Comparison of ENCODE assay signal across 14 mouse cellular contexts in the genomic region with DNA sequence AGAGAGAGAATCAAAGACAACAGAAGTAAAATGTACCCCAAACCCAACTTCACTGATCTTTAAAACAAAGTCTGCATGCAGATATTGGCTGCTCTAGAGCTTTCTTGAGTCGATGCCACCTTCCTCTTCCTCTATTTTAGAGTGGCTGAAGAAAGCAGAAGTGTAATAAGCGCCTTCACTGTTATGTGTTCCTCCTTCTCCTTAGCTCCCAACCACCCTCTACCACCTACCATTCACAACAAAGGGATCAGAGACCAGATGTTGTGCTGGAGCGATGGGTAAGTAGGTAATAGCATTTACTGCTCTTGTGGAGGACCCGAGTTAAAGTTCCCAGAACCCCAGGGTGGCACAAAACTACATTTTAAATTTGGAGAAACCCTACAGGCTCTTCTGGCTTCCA. TPM values are rescaled to one million over a fixed set of nuclear protein-coding genes. Genes with fewer than 3 reads are reported as not detected.
DNase-seq lines count a peak whose midpoint lies in the region; ATAC-seq and TF ChIP-seq lines count a peak whose summit lies in the region.
"Not testable (repeated sequence)": the region's sequence is repeated elsewhere in the genome, so short reads cannot be mapped to it uniquely, and the experiment has no call there.
"Had no signal": no experiment of that assay in that cellular context is flagged by ENCODE, and none has a peak within 500 bp of the region (broad histone marks: within the 10 kb centered on the region; RNA-seq: fewer than 3 reads in every experiment).

No protein-coding gene starts in this region.

- not testable (repeated sequence) for H3K4me2 ChIP-seq in lung, postnatal 0 days (replicated peaks; ENCODE audit: low read depth, low read length)

- not testable (repeated sequence) for H3K36me3 ChIP-seq in lung, postnatal 0 days (ENCODE audit: insufficient read depth, low read length)

- TF ChIP-seq EP300 in lung, postnatal 0 days (IDR thresholded peaks at IDR 0.05), result not testable (repeated sequence)

- H3K4me1 ChIP-seq in lung, postnatal 0 days (ENCODE audit: insufficient read depth, low read depth, low read length), result not testable (repeated sequence)

- H3K4me3 ChIP-seq in lung, postnatal 0 days (ENCODE audit: low read depth, low read length), result not testable (repeated sequence)

- TF ChIP-seq CTCF in lung, postnatal 0 days (IDR thresholded peaks at IDR 0.05), result not testable (repeated sequence)

- H3K27me3 ChIP-seq in lung, postnatal 0 days (replicated peaks; ENCODE audit: insufficient read depth, low read length), result not testable (repeated sequence)

- not testable (repeated sequence) for H3K9ac ChIP-seq in lung, postnatal 0 days (replicated peaks; ENCODE audit: low read depth)

- ATAC-seq in granulocyte monocyte progenitor cell, adult 5-6 weeks (replicated peaks; ENCODE audit: poor library complexity, severe bottlenecking), result peak; percentile 90
- peak; percentile 62 to 83 for ATAC-seq in hematopoietic stem cell, adult 5-6 weeks (replicated peaks in 1 of 2; ENCODE audit: insufficient read depth in 1 of 2, low FRiP score in 2 of 2, low TSS enrichment in 1 of 2, low read depth in 1 of 2, poor library complexity in 2 of 2, severe bottlenecking in 2 of 2)
- ATAC-seq in lung, postnatal 0 days, result not testable (repeated sequence)
- ATAC-seq in megakaryocyte progenitor cell, adult 5-6 weeks (replicated peaks; ENCODE audit: poor library complexity), result peak; percentile 83

- peak; percentile 24 for DNase-seq in MEL-GATA-1-ER (ENCODE audit: extremely low read depth, low read depth)
- peak; percentile 2 for DNase-seq in lung, postnatal 0 days (ENCODE audit: low spot score)
- peak; percentile 6 to 43 for DNase-seq in spleen, postnatal 4 days (ENCODE audit: low spot score in 2 of 2)

- H3K9me3 ChIP-seq in lung, postnatal 0 days (ENCODE audit: low read length), result not testable (repeated sequence)

- not testable (repeated sequence) for H3K27ac ChIP-seq in lung, postnatal 0 days (ENCODE audit: low read length)

- WGBS in lung, postnatal 0 days, result 60% methylated on average over 4 of the region's 4 CpGs

RNA-seq across cellular contexts. Expression of gene Ptprh, which starts 6.8 kb away (rescaled TPM):
- not detected in 2 replicates for total RNA-seq in granulocyte monocyte progenitor cell, adult 5-6 weeks (2014; fragmentation: Nextera tagmentation)
- total RNA-seq in granulocyte monocyte progenitor cell, adult 5-6 weeks (2017), result not detected in 2 replicates
- total RNA-seq in hematopoietic stem cell, adult 5-6 weeks (2017), result not detected in 2 replicates
- not detected in 2 replicates for polyA plus RNA-seq in lung, postnatal 0 days (2015; fragmentation: Nextera tagmentation; extraction: Ambion mirVana)
- total RNA-seq in megakaryocyte progenitor cell, adult 5-6 weeks (2015), result not detected in 2 replicates
- total RNA-seq in megakaryocyte progenitor cell, adult 5-6 weeks (2017), result not detected in 2 replicates
- total RNA-seq: adrenal gland, adult 2 months; adrenal gland, postnatal 10 days; adrenal gland, postnatal 25 days had no signal
- polyA plus RNA-seq: adrenal gland, adult 2 months; C2C12; embryonic facial prominence, embryonic 10.5 days; embryonic facial prominence, embryonic 12.5 days; embryonic facial prominence, embryonic 14.5 days; forebrain, embryonic 11.5 days had no signal

RNA-seq across cellular contexts. Expression of gene Tmem86b, which starts 34.2 kb away (rescaled TPM):
- 24.5 and 28.0 TPM in 2 replicates for total RNA-seq in granulocyte monocyte progenitor cell, adult 5-6 weeks (2014; fragmentation: Nextera tagmentation)
- 17.5 and 26.2 TPM in 2 replicates for total RNA-seq in granulocyte monocyte progenitor cell, adult 5-6 weeks (2017)
- 22.0 and 22.8 TPM in 2 replicates for total RNA-seq in hematopoietic stem cell, adult 5-6 weeks (2017)
- polyA plus RNA-seq in lung, postnatal 0 days (2015; fragmentation: Nextera tagmentation; extraction: Ambion mirVana), result 0.90 and 0.91 TPM in 2 replicates
- 6.7 and 8.9 TPM in 2 replicates for total RNA-seq in megakaryocyte progenitor cell, adult 5-6 weeks (2015)
- total RNA-seq in megakaryocyte progenitor cell, adult 5-6 weeks (2017), result 15.2 and 22.4 TPM in 2 replicates

RNA-seq across cellular contexts. Expression of gene Syt5, which starts 49.7 kb away (rescaled TPM):
- total RNA-seq in granulocyte monocyte progenitor cell, adult 5-6 weeks (2014; fragmentation: Nextera tagmentation), result not detected in 2 replicates
- not detected in 2 replicates for total RNA-seq in granulocyte monocyte progenitor cell, adult 5-6 weeks (2017)
- total RNA-seq in hematopoietic stem cell, adult 5-6 weeks (2017), result 1.0 TPM in 1 of 2 replicates, not detected in the other
- 7.1 and 8.1 TPM in 2 replicates for polyA plus RNA-seq in lung, postnatal 0 days (2015; fragmentation: Nextera tagmentation; extraction: Ambion mirVana)
- total RNA-seq in megakaryocyte progenitor cell, adult 5-6 weeks (2015), result not detected in 2 replicates
- total RNA-seq in megakaryocyte progenitor cell, adult 5-6 weeks (2017), result not detected in 2 replicates
